Mouse (Mus musculus): ENCODE measurements at regions not wholly inside any gene's neighbourhood (a gene's known extent, or its start where the extent isn't known, plus 50 kb on each side); places are given as distances from the start of the nearest gene placed in this dataset.
"Not testable (repeated sequence)": the region's sequence is repeated elsewhere in the genome, so short reads cannot be mapped to it uniquely, and the experiment has no call there.

- Histone ChIP-seq H3K27me3 (ENCODE audit: control insufficient read depth, insufficient read depth, low read length) (no peaks in the 10 kb centered on the region), H3K4me3 (ENCODE audit: extremely low read depth, insufficient read depth, insufficient read length) (no peak overlapping the region), H3K4me1 (ENCODE audit: control insufficient read depth, insufficient read depth, insufficient read length) (no peaks in the 10 kb centered on the region), H3K27ac (ENCODE audit: insufficient read depth, low read length) (no peak overlapping the region), H3K36me3 (ENCODE audit: control insufficient read depth, insufficient read depth, low read length) (no peaks in the 10 kb centered on the region)
- WGBS, result 81% methylated on average over 2 of the region's 2 CpGs
- no peak for DNase-seq (ENCODE audit: low read depth in 1 of 2, low spot score in 2 of 2)
- TF ChIP-seq CTCF (IDR thresholded peaks at IDR 0.05; ENCODE audit: extremely low read depth, insufficient read depth, insufficient read length, insufficient replicate concordance), result no peak
Measured at GRCm38 (mm10) chrX:99732526-99732925, 88.3 kb upstream of the Tmem28 start.

DNA sequence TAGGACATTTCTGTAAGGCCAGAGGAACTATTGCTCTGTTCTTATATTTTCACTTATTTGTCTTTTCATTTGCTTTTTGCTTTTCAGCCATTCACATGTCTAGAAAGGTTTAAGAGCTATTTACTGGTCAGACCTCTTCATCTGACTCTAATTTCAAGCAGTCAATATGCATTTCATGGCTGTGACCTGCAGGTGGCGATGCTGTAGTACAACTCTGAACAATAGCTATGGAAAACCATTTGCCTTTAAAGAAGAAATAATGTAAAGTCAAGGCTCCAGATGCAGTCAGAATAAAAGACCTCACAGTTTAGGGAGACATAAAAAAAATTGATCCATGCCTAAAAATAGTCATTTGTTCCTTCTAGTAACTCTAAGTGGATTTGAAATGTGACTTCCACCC, 95.7 kb upstream of the Tmem28 start:
- no peak for DNase-seq (ENCODE audit: low read depth in 1 of 2, low spot score in 2 of 2)
- WGBS, result 6% methylated on average over 1 of the region's 1 CpGs
- Histone ChIP-seq H3K4me3 (ENCODE audit: extremely low read depth, insufficient read depth, insufficient read length) (no peak overlapping the region), H3K4me1 (ENCODE audit: control insufficient read depth, insufficient read depth, insufficient read length) (no peaks in the 10 kb centered on the region), H3K36me3 (ENCODE audit: control insufficient read depth, insufficient read depth, low read length) (no peaks in the 10 kb centered on the region), H3K27ac (ENCODE audit: insufficient read depth, low read length) (no peak overlapping the region), H3K27me3 (ENCODE audit: control insufficient read depth, insufficient read depth, low read length) (no peaks in the 10 kb centered on the region)
- TF ChIP-seq CTCF (IDR thresholded peaks at IDR 0.05; ENCODE audit: extremely low read depth, insufficient read depth, insufficient read length, insufficient replicate concordance) (no peak), POLR2A (IDR thresholded peaks at IDR 0.05; ENCODE audit: low read depth, low read length) (no peak)

DNA sequence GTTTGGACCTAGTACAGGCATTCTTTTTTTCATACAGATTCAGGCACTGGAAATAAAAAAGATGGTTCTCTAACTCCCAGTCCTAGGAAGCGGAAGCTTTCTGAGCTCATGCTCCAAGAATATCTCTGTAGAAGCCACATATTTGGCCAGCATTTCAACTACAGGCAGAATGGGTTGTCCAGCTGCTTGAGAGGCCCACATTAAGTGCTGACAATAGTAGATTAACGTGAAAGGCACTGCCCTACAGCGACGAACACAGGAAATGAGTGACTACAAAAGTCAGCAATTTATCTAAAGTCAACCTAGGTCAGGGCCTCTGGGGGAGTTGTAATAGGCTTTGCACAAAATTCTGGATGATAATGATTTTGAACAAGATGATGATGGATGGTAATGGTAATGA, 125.5 kb upstream of the Tmem28 start:
- H3K27me3 ChIP-seq (ENCODE audit: control insufficient read depth, insufficient read depth, low read length), result no peaks in the 10 kb centered on the region
- 63% methylated on average over 4 of the region's 4 CpGs for WGBS
- DNase-seq (ENCODE audit: low read depth in 1 of 2, low spot score in 2 of 2), result no peak
- H3K4me1 ChIP-seq (ENCODE audit: control insufficient read depth, insufficient read depth, insufficient read length), result no peaks in the 10 kb centered on the region
- TF ChIP-seq POLR2A (IDR thresholded peaks at IDR 0.05; ENCODE audit: low read depth, low read length) (no peak), CTCF (IDR thresholded peaks at IDR 0.05; ENCODE audit: extremely low read depth, insufficient read depth, insufficient read length, insufficient replicate concordance) (no peak)
- no peaks in the 10 kb centered on the region for H3K36me3 ChIP-seq (ENCODE audit: control insufficient read depth, insufficient read depth, low read length)
- no peak overlapping the region for H3K27ac ChIP-seq (ENCODE audit: insufficient read depth, low read length)
- no peak overlapping the region for H3K4me3 ChIP-seq (ENCODE audit: extremely low read depth, insufficient read depth, insufficient read length)

DNA sequence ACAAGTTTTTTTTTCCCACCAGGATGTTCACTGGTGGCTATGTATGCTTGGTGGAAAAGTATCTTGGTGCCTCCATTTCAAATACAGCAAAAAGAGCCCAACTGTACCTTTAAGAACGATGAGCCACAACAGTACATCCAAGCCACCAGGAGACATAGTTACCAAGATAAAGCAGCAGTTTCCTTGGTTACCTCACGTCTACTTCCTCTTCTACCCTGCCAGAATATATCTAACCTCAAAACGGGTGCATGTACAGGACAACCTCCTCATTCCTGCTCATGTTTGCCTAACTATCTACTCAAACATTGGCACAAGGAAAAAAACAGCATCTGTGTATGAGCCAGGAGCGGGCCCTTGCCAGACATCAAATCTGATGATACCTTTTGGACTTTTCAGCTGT, 129.8 kb upstream of the Tmem28 start:
- Histone ChIP-seq H3K27ac (ENCODE audit: insufficient read depth, low read length) (no peak overlapping the region), H3K27me3 (ENCODE audit: control insufficient read depth, insufficient read depth, low read length) (no peaks in the 10 kb centered on the region), H3K36me3 (ENCODE audit: control insufficient read depth, insufficient read depth, low read length) (no peaks in the 10 kb centered on the region), H3K4me1 (ENCODE audit: control insufficient read depth, insufficient read depth, insufficient read length) (no peaks in the 10 kb centered on the region), H3K4me3 (ENCODE audit: extremely low read depth, insufficient read depth, insufficient read length) (no peak overlapping the region)
- 34% methylated on average over 4 of the region's 4 CpGs for WGBS
- TF ChIP-seq CTCF (IDR thresholded peaks at IDR 0.05; ENCODE audit: extremely low read depth, insufficient read depth, insufficient read length, insufficient replicate concordance), result no peak
- no peak for TF ChIP-seq POLR2A (IDR thresholded peaks at IDR 0.05; ENCODE audit: low read depth, low read length)
- DNase-seq (ENCODE audit: low read depth in 1 of 2, low spot score in 2 of 2), result no peak

GRCm38 (mm10) chrX:99689761-99690160, 131.1 kb upstream of the Tmem28 start:
- H3K36me3 ChIP-seq (ENCODE audit: control insufficient read depth, insufficient read depth, low read length), result no peaks in the 10 kb centered on the region
- no peaks in the 10 kb centered on the region for H3K4me1 ChIP-seq (ENCODE audit: control insufficient read depth, insufficient read depth, insufficient read length)
- H3K4me3 ChIP-seq (ENCODE audit: extremely low read depth, insufficient read depth, insufficient read length), result no peak overlapping the region
- TF ChIP-seq CTCF (IDR thresholded peaks at IDR 0.05; ENCODE audit: extremely low read depth, insufficient read depth, insufficient read length, insufficient replicate concordance) (no peak), POLR2A (IDR thresholded peaks at IDR 0.05; ENCODE audit: low read depth, low read length) (no peak)
- no peak for DNase-seq (ENCODE audit: low read depth in 1 of 2, low spot score in 2 of 2)
- no peaks in the 10 kb centered on the region for H3K27me3 ChIP-seq (ENCODE audit: control insufficient read depth, insufficient read depth, low read length)
- no peak overlapping the region for H3K27ac ChIP-seq (ENCODE audit: insufficient read depth, low read length)
- 72% methylated on average over 4 of the region's 4 CpGs for WGBS

DNA sequence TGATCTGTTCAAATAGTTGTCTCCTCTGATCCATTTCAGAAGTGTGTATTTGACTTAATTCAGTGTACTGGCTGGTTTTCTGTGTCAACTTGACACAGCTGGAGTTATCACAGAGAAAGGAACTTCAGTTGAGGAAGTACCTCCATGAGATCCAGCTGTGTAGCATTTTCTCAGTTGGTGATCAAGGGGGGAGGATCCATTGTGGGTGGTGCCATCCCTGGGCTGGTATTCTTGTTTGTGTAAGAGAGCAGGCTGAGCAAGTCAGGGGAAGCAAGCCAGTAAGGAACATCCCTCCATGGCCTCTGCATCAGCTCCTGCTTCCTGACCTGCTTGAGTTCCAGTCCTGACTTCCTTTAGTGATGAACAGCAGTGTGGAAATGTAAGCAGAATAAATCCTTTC, 138.3 kb upstream of the Tmem28 start:
- not testable (repeated sequence) for H3K36me3 ChIP-seq (ENCODE audit: control insufficient read depth, insufficient read depth, low read length); DNase-seq (ENCODE audit: low read depth in 1 of 2, low spot score in 2 of 2); H3K4me3 ChIP-seq (ENCODE audit: extremely low read depth, insufficient read depth, insufficient read length); H3K4me1 ChIP-seq (ENCODE audit: control insufficient read depth, insufficient read depth, insufficient read length); H3K27me3 ChIP-seq (ENCODE audit: control insufficient read depth, insufficient read depth, low read length); H3K27ac ChIP-seq (ENCODE audit: insufficient read depth, low read length)

DNA sequence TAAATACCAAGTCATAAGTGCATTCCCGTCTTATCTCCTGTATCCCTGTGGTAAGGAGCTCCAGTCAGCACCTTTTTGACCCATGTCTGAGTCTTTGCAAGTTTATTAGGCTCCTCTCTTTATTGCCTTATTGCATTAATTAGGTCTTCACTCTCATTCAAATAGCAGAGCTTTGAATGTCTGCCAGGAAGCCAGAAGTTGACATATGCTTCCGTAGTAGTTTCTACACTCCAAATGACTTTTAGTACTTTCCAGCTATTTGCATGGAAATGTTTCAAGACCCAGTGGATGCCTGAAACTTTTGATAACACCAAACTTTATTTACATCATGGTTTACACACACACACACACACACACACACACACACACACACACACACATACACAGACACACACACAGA, 153.2 kb upstream of the Tmem28 start:
- WGBS, result 76% methylated on average over 2 of the region's 2 CpGs
- H3K4me1 ChIP-seq (ENCODE audit: control insufficient read depth, insufficient read depth, insufficient read length), result no peaks in the 10 kb centered on the region
- TF ChIP-seq POLR2A (IDR thresholded peaks at IDR 0.05; ENCODE audit: low read depth, low read length) (no peak), CTCF (IDR thresholded peaks at IDR 0.05; ENCODE audit: extremely low read depth, insufficient read depth, insufficient read length, insufficient replicate concordance) (no peak)

DNA sequence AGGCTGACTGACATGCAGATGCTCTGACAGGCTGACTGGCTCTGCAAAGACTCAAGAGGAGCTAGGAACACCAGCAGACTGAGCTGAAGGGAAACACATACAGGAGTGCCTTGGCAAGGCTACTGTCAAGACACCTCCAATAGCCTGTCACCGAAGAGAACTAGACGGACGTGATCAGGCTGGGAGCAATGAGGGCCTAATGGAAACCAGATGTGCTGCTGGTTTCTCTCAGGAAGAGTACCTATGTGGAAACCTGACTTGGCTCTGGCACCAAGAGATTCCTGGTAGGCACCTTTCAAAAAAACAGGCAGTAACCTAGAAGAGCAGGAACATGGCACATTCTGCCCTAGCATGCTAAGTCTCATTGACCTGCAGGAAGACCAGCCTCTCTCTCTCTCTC, 158.3 kb upstream of the Tmem28 start:
- TF ChIP-seq POLR2A (IDR thresholded peaks at IDR 0.05; ENCODE audit: low read depth, low read length) (no peak), CTCF (IDR thresholded peaks at IDR 0.05; ENCODE audit: extremely low read depth, insufficient read depth, insufficient read length, insufficient replicate concordance) (no peak)
- no peaks in the 10 kb centered on the region for H3K36me3 ChIP-seq (ENCODE audit: control insufficient read depth, insufficient read depth, low read length)
- DNase-seq (ENCODE audit: low read depth in 1 of 2, low spot score in 2 of 2), result no peak
- H3K27me3 ChIP-seq (ENCODE audit: control insufficient read depth, insufficient read depth, low read length), result no peaks in the 10 kb centered on the region
- WGBS, result 91% methylated on average over 3 of the region's 3 CpGs
- no peaks in the 10 kb centered on the region for H3K4me1 ChIP-seq (ENCODE audit: control insufficient read depth, insufficient read depth, insufficient read length)
- H3K4me3 ChIP-seq (ENCODE audit: extremely low read depth, insufficient read depth, insufficient read length), result no peak overlapping the region
- no peak overlapping the region for H3K27ac ChIP-seq (ENCODE audit: insufficient read depth, low read length)

More for the DNA sequence above, 153.2 kb upstream of the Tmem28 start:
- Histone ChIP-seq H3K27ac (ENCODE audit: insufficient read depth, low read length) (no peak overlapping the region), H3K27me3 (ENCODE audit: control insufficient read depth, insufficient read depth, low read length) (no peaks in the 10 kb centered on the region), H3K4me3 (ENCODE audit: extremely low read depth, insufficient read depth, insufficient read length) (no peak overlapping the region), H3K36me3 (ENCODE audit: control insufficient read depth, insufficient read depth, low read length) (no peaks in the 10 kb centered on the region)
- no peak for DNase-seq (ENCODE audit: low read depth in 1 of 2, low spot score in 2 of 2)

All from spleen, adult 2 months (tissue).